Mouse (Mus musculus): ENCODE results near the gene Gpx3. TPM values are rescaled to one million over a fixed set of nuclear protein-coding genes. Genes with fewer than 3 reads are reported as not detected.

Gene Gpx3
- polyA plus RNA-seq, 1 experiment from 2014 or later = 89.6 TPM

DNA sequence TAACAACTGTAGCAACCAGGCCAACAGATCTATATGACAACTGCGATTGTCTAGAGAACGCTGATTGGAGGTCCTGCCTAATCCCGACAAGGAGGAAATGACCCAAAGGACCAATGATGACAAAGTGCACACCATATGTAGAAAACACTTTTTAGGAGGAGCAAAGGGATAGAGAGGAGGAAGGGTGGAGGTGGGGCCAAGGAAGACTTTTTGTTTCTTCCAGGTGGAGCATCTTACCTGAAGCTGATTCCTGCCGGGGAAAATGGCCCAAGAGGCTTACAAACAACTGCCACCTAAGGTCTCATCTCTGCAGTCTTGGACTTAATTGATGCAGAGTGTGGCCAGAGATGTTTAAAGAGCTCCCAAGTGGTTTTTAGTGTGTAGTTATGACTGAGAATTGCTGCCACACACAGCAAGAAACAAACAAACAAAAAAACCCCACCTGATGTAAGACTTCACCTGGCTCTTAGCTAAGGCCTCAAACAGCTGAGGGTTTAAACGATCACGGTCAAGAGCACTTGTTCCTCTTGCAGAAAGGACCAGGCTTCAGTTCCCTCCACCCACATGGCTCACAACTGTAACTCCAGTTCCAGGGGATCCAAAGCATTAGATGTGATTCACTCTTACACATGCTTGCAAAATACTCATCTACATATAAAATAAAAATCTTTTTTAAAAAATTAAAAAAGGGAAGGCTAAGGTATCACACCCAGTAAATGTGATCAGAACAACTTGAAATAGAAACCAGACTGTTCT is 36.7 kb upstream of the Gpx3 start:
- WGBS = 70% methylated on average over 6 of the region's 6 CpGs
- DNase-seq (ENCODE audit: low spot score) (no peak), ATAC-seq (replicated peaks; ENCODE audit: low FRiP score) (no peak)
- Histone ChIP-seq H3K4me3 (ENCODE audit: low read depth, low read length) (peak overlapping the region; percentile 82), H3K9me3 (ENCODE audit: control insufficient read depth, low read length) (no peaks in the 10 kb centered on the region), H3K9ac (ENCODE audit: low read depth, low read length) (peak overlapping the region; percentile 98), H3K4me2 (peak overlapping the region; percentile 80), H3K27ac (ENCODE audit: low read depth, low read length) (peak overlapping the region; percentile 95), H3K27me3 (replicated peaks; ENCODE audit: control insufficient read depth, insufficient read depth, low read length) (no peaks in the 10 kb centered on the region), H3K36me3 (ENCODE audit: control insufficient read depth, insufficient read depth, low read length) (peaks cover 7% of the 10 kb centered on the region; the same call in 1 of the 2 replicates), H3K4me1 (replicated peaks; ENCODE audit: control insufficient read depth, insufficient read depth, low read length) (peaks cover 25% of the 10 kb centered on the region)

DNA sequence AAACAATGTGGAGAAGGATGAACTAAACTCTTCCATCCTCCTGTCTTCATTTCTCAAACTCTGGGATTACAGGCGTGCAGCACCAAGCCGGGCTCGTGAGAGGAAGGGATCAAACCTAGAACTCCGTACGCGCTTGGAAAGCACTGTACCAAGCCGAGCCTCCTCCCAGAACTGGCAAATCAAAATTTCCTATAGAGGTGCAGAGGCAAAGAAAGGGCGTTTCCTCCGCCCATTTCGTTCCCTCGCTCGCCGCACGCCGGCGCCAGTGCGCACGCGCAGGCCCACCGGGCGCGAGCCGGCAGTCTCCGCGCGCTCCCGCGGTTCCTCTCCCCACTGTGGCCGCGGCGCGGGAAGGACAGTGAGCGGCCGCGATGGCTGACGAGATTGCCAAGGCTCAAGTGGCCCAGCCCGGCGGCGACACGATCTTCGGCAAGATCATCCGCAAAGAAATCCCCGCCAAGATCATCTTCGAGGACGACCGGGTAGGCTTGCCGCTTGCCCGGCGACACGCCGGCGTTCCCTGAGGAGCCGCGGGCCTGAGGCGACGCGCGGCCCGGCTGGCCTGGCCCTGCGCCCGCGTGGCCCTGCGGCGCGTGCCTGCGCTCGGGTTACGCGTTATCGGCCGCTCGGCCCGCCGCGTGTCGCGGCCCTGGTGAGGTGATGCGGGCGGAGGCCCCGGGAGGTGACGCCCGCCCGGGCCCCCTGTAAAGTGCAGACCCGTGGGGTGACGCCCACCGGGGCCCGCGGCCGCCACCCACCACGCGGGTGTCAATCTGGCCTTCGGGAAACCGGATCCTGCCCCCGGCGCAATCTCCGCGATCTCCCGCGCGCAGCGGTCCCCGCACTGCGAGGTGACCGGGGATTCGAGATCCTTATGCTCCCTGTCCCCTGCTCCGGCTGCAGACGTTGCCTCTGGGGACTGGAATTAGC is 35.9 kb upstream of the Gpx3 start, which contains the start of gene Hint1:
Hint1 (plus strand) TSS at position 265 of the 930 bp plus-strand sequence.
- Histone ChIP-seq H3K27me3 (replicated peaks; ENCODE audit: control insufficient read depth, insufficient read depth, low read length) (no peaks in the 10 kb centered on the region), H3K36me3 (ENCODE audit: control insufficient read depth, insufficient read depth, low read length) (peaks cover 14% of the 10 kb centered on the region), H3K4me3 (ENCODE audit: low read depth, low read length) (peak within 1 kb of the TSS; percentile 82), H3K4me2 (peak within 1 kb of the TSS; percentile 80), H3K4me1 (replicated peaks; ENCODE audit: control insufficient read depth, insufficient read depth, low read length) (peaks cover 25% of the 10 kb centered on the region), H3K27ac (ENCODE audit: low read depth, low read length) (peak within 1 kb of the TSS; percentile 95), H3K9ac (ENCODE audit: low read depth, low read length) (peak within 1 kb of the TSS; percentile 98), H3K9me3 (ENCODE audit: control insufficient read depth, low read length) (no peaks in the 10 kb centered on the region)
- DNase-seq (ENCODE audit: low spot score) (peak; percentile 88), ATAC-seq (replicated peaks; ENCODE audit: low FRiP score) (peak; percentile 74)
- under 1% methylated on average over 107 of the region's 107 CpGs for WGBS

- peak; percentile 62 for ATAC-seq (replicated peaks; ENCODE audit: low FRiP score)
- WGBS = 2% methylated on average over 5 of the region's 5 CpGs
- H3K9me3 ChIP-seq (ENCODE audit: control insufficient read depth, low read length) = no peaks in the 10 kb centered on the region
- DNase-seq (ENCODE audit: low spot score) = no peak
- peak overlapping the region; percentile 98 for H3K9ac ChIP-seq (ENCODE audit: low read depth, low read length)
- H3K4me3 ChIP-seq (ENCODE audit: low read depth, low read length) = peak overlapping the region; percentile 82
- H3K4me2 ChIP-seq = peak overlapping the region; percentile 80
- H3K27me3 ChIP-seq (replicated peaks; ENCODE audit: control insufficient read depth, insufficient read depth, low read length) = no peaks in the 10 kb centered on the region
- peak overlapping the region; percentile 95 for H3K27ac ChIP-seq (ENCODE audit: low read depth, low read length)
- H3K36me3 ChIP-seq (ENCODE audit: control insufficient read depth, insufficient read depth, low read length) = peaks cover 20% of the 10 kb centered on the region
- peaks cover 25% of the 10 kb centered on the region for H3K4me1 ChIP-seq (replicated peaks; ENCODE audit: control insufficient read depth, insufficient read depth, low read length)
These were observed 35.2 kb upstream of the Gpx3 start for GRCm38 (mm10) chr11:54867049-54867385.

DNA sequence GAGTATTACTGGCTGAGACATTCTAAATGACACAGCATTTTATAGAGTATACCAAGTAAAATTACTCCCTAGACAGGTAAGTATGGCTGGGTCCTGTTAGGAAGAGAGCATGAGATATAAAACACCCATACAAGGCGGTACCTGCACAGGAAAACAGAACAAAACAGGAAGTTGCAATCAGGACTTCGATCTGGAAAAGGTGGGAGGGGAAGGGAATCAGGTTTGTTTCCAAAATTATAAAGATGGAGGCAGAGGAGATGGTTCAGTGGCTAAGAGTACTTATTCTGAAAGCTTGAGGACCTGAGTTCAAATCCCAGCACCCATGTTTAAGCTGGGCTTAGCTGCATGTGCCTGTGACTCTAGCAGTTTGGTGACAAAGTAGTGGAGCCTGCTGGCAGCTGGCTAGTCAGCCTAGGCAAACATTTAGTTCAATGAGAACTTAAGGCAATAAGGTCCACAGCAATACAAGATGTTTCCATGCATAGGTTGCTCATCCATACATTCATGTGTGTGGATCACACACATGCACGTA is 34.3 kb upstream of the Gpx3 start:
- peak overlapping the region; percentile 28 for H3K27ac ChIP-seq (ENCODE audit: low read depth, low read length)
- peak overlapping the region; percentile 82 for H3K4me3 ChIP-seq (ENCODE audit: low read depth, low read length)
- WGBS = 67% methylated on average over 3 of the region's 3 CpGs
- peaks cover 25% of the 10 kb centered on the region for H3K4me1 ChIP-seq (replicated peaks; ENCODE audit: control insufficient read depth, insufficient read depth, low read length)
- peak overlapping the region; percentile 80 for H3K4me2 ChIP-seq
- no peak for DNase-seq (ENCODE audit: low spot score)
- no peaks in the 10 kb centered on the region for H3K9me3 ChIP-seq (ENCODE audit: control insufficient read depth, low read length)
- H3K27me3 ChIP-seq (replicated peaks; ENCODE audit: control insufficient read depth, insufficient read depth, low read length) = no peaks in the 10 kb centered on the region
- no peak overlapping the region for H3K9ac ChIP-seq (ENCODE audit: low read depth, low read length)
- H3K36me3 ChIP-seq (ENCODE audit: control insufficient read depth, insufficient read depth, low read length) = peaks cover 26% of the 10 kb centered on the region
- no peak for ATAC-seq (replicated peaks; ENCODE audit: low FRiP score)

DNA sequence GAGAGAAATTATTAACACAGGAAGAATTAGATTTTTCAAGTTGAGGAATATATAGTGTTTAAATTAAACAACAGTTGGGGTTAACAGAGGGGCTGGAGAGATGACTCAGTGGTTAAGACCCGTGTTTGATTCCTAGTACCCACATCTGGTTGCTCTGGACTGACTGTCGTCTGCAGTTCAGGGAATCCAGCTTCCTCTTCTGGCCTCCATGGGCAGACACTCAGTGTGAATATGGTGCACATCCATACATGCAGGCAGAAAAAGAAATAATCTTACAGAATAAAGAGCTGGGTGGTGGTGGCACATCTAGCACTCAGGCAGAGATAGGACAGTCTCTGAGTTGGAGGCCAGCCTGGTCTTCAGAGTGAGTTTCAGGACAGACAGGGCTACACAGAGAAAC is 33.8 kb upstream of the Gpx3 start:
- no peak overlapping the region for H3K9ac ChIP-seq (ENCODE audit: low read depth, low read length)
- H3K4me3 ChIP-seq (ENCODE audit: low read depth, low read length) = peak overlapping the region; percentile 10; the same call in 1 of the 2 replicates
- H3K27ac ChIP-seq (ENCODE audit: low read depth, low read length) = peak overlapping the region; percentile 28; the same call in 1 of the 2 replicates
- 56% methylated on average over 2 of the region's 2 CpGs for WGBS
- H3K9me3 ChIP-seq (ENCODE audit: control insufficient read depth, low read length) = no peaks in the 10 kb centered on the region
- peaks cover 28% of the 10 kb centered on the region for H3K36me3 ChIP-seq (ENCODE audit: control insufficient read depth, insufficient read depth, low read length)
- DNase-seq (ENCODE audit: low spot score) (no peak), ATAC-seq (replicated peaks; ENCODE audit: low FRiP score) (no peak)
- H3K27me3 ChIP-seq (replicated peaks; ENCODE audit: control insufficient read depth, insufficient read depth, low read length) = no peaks in the 10 kb centered on the region
- H3K4me1 ChIP-seq (replicated peaks; ENCODE audit: control insufficient read depth, insufficient read depth, low read length) = peaks cover 22% of the 10 kb centered on the region
- peak overlapping the region; percentile 80 for H3K4me2 ChIP-seq

GRCm38 (mm10) chr11:54869318-54869717 is 32.9 kb upstream of the Gpx3 start:
- H3K4me2 ChIP-seq = peak overlapping the region; percentile 3; the same call in 1 of the 2 replicates
- peaks cover 30% of the 10 kb centered on the region for H3K36me3 ChIP-seq (ENCODE audit: control insufficient read depth, insufficient read depth, low read length)
- H3K4me3 ChIP-seq (ENCODE audit: low read depth, low read length) = no peak overlapping the region
- no peaks in the 10 kb centered on the region for H3K9me3 ChIP-seq (ENCODE audit: control insufficient read depth, low read length)
- H3K27ac ChIP-seq (ENCODE audit: low read depth, low read length) = peak overlapping the region; percentile 45
- no peaks in the 10 kb centered on the region for H3K27me3 ChIP-seq (replicated peaks; ENCODE audit: control insufficient read depth, insufficient read depth, low read length)
- peak overlapping the region; percentile 37; the same call in 1 of the 2 replicates for H3K9ac ChIP-seq (ENCODE audit: low read depth, low read length)
- ATAC-seq (replicated peaks; ENCODE audit: low FRiP score) (no peak), DNase-seq (ENCODE audit: low spot score) (no peak)
- WGBS = 77% methylated on average over 3 of the region's 3 CpGs
- peaks cover 21% of the 10 kb centered on the region for H3K4me1 ChIP-seq (replicated peaks; ENCODE audit: control insufficient read depth, insufficient read depth, low read length)

GRCm38 (mm10) chr11:54871831-54872537 is 30.3 kb upstream of the Gpx3 start:
- Histone ChIP-seq H3K4me2 (no peak overlapping the region), H3K27ac (ENCODE audit: low read depth, low read length) (no peak overlapping the region), H3K9me3 (ENCODE audit: control insufficient read depth, low read length) (no peaks in the 10 kb centered on the region), H3K9ac (ENCODE audit: low read depth, low read length) (no peak overlapping the region), H3K4me3 (ENCODE audit: low read depth, low read length) (no peak overlapping the region), H3K27me3 (replicated peaks; ENCODE audit: control insufficient read depth, insufficient read depth, low read length) (no peaks in the 10 kb centered on the region), H3K36me3 (ENCODE audit: control insufficient read depth, insufficient read depth, low read length) (peaks cover 30% of the 10 kb centered on the region), H3K4me1 (replicated peaks; ENCODE audit: control insufficient read depth, insufficient read depth, low read length) (peaks cover 16% of the 10 kb centered on the region)
- 81% methylated on average over 7 of the region's 7 CpGs for WGBS
- no peak for DNase-seq (ENCODE audit: low spot score)
- ATAC-seq (replicated peaks; ENCODE audit: low FRiP score) = no peak

DNA sequence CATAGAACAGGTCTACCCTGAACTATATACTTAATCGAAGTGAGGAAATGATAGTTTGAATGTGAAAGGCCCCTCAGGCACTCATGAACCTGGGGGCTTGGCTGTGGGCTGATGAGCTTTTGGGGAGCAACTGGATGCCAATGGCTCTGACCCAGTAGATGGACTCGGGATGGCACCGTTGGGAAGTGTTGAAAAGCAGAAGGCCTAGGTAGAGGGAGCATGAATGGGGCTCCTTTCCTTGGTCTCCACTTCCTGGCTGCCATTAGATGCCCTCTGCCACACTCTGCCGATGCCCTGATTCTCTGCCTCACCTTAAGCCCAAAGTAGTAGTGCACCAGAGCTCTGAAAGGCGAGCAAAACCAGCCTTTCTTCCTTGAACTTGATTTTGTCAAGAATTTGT is 26.2 kb upstream of the Gpx3 start:
- 80% methylated on average over 5 of the region's 5 CpGs for WGBS

More for the DNA sequence above, 26.2 kb upstream of the Gpx3 start:
- Histone ChIP-seq H3K27ac (ENCODE audit: low read depth, low read length) (no peak overlapping the region), H3K4me3 (ENCODE audit: low read depth, low read length) (no peak overlapping the region), H3K4me1 (replicated peaks; ENCODE audit: control insufficient read depth, insufficient read depth, low read length) (peaks cover 10% of the 10 kb centered on the region), H3K27me3 (replicated peaks; ENCODE audit: control insufficient read depth, insufficient read depth, low read length) (no peaks in the 10 kb centered on the region), H3K4me2 (no peak overlapping the region), H3K9me3 (ENCODE audit: control insufficient read depth, low read length) (no peaks in the 10 kb centered on the region), H3K36me3 (ENCODE audit: control insufficient read depth, insufficient read depth, low read length) (peaks cover 19% of the 10 kb centered on the region), H3K9ac (ENCODE audit: low read depth, low read length) (no peak overlapping the region)
- ATAC-seq (replicated peaks; ENCODE audit: low FRiP score) (no peak), DNase-seq (ENCODE audit: low spot score) (no peak)

All from liver, embryonic 11.5 days (tissue).